Mouse (Mus musculus) liver, adult 2 months (tissue): Measurements from ENCODE around the gene Qpct.

Experiments used
- CTCF ChIP-seq: fragments of 200-500 bp; IDR thresholded peaks from 2 replicates; pipeline ENCODE4 v1.5.1; 2011; ENCODE audit warnings: low read depth, low read length, control low read depth
- POLR2A ChIP-seq: fragments of 200-500 bp; IDR thresholded peaks from 2 replicates; pipeline ENCODE4 v1.6.1; 2011; ENCODE audit warnings: low read length, control low read depth; ENCODE audit not compliant: insufficient read depth; ENCODE audit errors: extremely low read depth

- TF ChIP-seq CTCF (no peak), POLR2A (no peak)
These were observed 35.9 kb upstream of the Qpct start for GRCm38 (mm10) chr17:79015831-79016230.
